Mouse (Mus musculus): ENCODE data around the gene Slc48a1.

The Slc48a1 gene

DNA sequence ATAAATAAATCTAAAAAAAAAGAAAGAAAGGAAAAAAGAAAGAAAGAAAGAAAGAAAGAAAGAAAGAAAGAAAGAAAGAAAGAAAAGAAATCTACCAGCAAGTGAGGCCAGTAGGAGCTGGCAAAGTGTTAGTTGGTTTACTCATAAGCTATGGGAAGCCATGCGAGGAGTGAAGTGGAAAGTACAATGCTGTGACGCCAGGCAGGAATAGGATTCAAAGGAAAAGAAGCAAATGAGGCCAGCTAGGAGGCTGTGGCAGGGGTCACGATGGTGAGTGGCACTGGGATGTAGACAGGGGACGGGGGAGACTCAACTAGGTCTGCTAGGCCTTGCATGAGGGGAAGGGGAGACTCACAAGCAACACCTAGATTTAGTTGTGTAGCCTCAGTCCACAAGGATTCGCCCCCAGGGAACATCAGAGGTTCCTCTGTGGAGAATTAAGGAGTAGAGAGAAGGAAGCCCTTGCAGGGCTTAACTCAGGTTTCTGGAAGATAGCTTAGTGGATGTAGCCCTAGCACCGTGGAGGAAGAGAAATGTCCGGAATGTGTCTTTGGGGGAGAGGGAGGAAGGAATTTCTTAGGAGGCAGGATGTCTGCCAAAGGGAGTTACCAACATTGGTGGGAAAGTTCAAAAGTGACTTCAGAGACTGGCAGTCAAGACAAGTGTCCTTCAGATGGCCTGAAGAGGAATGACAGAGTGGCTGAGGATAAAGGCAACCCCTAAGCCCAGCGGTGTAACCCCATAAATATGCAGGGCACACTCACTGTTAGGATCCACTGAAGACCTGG lies at the start of gene Slc48a1:
TSS of gene Slc48a1 (plus strand) at position 210 of the 788 bp plus-strand sequence.
- no peak for DNase-seq (ENCODE audit: low read depth, low spot score)

- no peak for DNase-seq (ENCODE audit: low read depth, low spot score)
Observed at GRCm38 (mm10) chr15:97728804-97729203, 49.5 kb upstream of the Slc48a1 start.

DNA sequence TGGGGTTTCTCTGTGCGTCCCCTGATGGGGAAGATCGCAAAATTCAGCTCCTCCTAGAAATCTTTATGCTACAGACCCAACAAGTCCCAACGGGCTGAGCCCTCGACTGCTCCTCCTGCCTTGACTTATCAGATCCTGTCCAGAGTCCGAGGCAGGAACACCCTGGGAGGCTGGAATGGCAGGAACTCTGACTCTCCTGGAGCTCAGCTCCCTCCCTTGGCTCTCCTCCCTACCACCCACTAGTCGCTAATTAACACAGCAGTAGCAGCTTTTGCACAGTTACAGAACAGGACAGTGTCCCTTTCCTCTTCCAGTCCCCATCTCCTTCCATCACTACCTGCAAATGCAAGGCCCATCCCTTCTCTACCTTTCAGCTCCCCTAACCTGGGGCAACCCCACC lies 48.0 kb upstream of the Slc48a1 start:
- no peak for DNase-seq (ENCODE audit: low read depth, low spot score)

GRCm38 (mm10) chr15:97731111-97731510 lies 47.2 kb upstream of the Slc48a1 start, which contains the start of gene Endou:
Gene Endou (minus strand): TSS chr15:97731339.
- DNase-seq (ENCODE audit: low read depth, low spot score), result no peak

DNA sequence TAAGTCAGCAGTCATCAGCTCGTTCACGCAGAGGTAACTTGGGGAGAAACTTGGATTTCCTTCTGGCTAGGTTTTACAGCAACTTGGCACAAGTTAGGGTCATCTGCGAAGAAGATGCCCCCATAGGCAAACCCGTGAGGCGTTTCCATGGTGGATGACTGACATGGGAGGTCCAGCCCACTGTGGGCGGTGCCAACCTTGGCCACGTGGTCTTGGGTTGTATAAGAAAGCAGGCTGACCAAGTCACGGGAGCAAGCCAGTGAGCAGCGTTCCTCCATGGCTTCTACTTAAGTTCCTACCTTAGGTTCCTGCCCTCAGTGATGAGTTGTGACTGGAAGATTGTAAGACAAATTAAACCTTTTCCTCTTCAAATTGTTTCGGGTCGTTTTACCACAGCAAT lies 46.3 kb upstream of the Slc48a1 start:
- DNase-seq (ENCODE audit: low read depth, low spot score), result no peak

- no peak for DNase-seq (ENCODE audit: low read depth, low spot score)
Observed at GRCm38 (mm10) chr15:97738923-97739322, 39.4 kb upstream of the Slc48a1 start.

- DNase-seq (ENCODE audit: low read depth, low spot score), result no peak
Observed at GRCm38 (mm10) chr15:97740283-97740732, 38.0 kb upstream of the Slc48a1 start.

- no peak for DNase-seq (ENCODE audit: low read depth, low spot score)
Observed at GRCm38 (mm10) chr15:97741662-97742061, 36.7 kb upstream of the Slc48a1 start.

DNA sequence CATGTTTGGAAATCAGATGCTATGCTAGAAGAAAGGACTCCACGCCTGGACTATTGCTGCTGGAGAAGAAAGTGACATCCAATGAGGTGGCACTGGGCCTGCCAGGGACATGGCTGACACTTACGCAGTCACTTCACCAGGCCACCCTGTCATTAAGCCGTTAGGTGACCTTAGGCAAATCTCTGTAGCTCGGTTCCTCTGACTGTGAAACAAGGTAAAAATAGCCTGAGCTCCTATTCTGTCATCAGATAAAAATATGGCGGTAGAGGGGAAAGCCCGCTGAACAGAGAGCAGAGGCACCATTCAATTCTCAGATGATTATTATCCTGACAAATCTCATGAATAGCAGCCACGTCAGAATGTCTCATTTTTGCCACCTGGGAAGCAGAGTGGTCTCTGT lies 36.2 kb upstream of the Slc48a1 start:
- DNase-seq (ENCODE audit: low read depth, low spot score), result no peak

GRCm38 (mm10) chr15:97742600-97742999 lies 35.7 kb upstream of the Slc48a1 start:
- no peak for DNase-seq (ENCODE audit: low read depth, low spot score)

- no peak for DNase-seq (ENCODE audit: low read depth, low spot score)
Observed at GRCm38 (mm10) chr15:97743210-97743609, 35.1 kb upstream of the Slc48a1 start.

GRCm38 (mm10) chr15:97743961-97744525 lies 34.3 kb upstream of the Slc48a1 start:
- DNase-seq (ENCODE audit: low read depth, low spot score), result no peak

- DNase-seq (ENCODE audit: low read depth, low spot score), result no peak
Observed at GRCm38 (mm10) chr15:97744930-97745329, 33.4 kb upstream of the Slc48a1 start.

- DNase-seq (ENCODE audit: low read depth, low spot score), result no peak
Observed at GRCm38 (mm10) chr15:97745331-97745730, 33.0 kb upstream of the Slc48a1 start.

- DNase-seq (ENCODE audit: low read depth, low spot score), result no peak
Observed at GRCm38 (mm10) chr15:97746278-97746677, 32.0 kb upstream of the Slc48a1 start.

DNA sequence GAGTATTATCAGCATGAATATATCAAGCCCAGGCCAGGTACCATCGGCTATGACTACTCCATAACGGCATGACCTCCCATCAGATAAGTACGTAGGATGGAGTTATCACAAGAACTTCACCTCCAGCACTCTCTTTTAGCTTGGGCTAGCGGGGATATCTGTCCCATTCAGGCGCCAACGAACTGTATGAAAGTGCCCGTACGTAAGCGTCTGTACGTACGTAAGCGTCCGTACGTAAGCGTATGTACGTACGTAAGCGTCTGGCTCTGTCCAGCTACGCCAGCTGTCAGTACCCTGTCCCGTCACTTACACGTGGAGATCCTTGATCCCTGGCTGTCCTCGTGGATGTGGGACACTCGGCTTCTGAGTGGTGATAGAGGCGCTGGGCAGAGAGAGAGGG lies 31.6 kb upstream of the Slc48a1 start:
- no peak for DNase-seq (ENCODE audit: low read depth, low spot score)

GRCm38 (mm10) chr15:97747486-97747885 lies 30.8 kb upstream of the Slc48a1 start:
- DNase-seq (ENCODE audit: low read depth, low spot score), result no peak

- peak; percentile 38 for DNase-seq (ENCODE audit: low read depth, low spot score)
Observed at GRCm38 (mm10) chr15:97748309-97748708, 30.0 kb upstream of the Slc48a1 start.

DNA sequence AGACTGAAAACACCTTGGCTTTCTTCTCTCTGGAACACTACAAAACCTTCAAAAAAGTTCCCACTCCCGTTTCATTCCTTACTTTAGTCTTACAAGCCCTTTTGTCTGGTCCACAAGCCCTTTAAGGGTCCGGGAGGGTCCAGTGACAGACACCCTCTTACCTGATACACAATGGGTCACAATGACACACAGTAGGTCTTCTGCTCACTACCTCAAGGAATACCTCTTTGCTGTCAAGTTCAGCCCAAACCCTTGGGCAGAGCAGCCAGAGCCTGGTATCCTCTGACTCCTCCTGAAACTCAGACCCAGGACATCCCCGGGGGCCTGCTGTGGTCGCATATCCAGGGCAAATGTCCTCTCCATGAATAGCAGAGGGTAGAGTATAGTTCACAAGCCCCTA lies 29.4 kb upstream of the Slc48a1 start:
- DNase-seq (ENCODE audit: low read depth, low spot score), result no peak

GRCm38 (mm10) chr15:97749397-97749796 lies 28.9 kb upstream of the Slc48a1 start:
- no peak for DNase-seq (ENCODE audit: low read depth, low spot score)

- DNase-seq (ENCODE audit: low read depth, low spot score), result no peak
Observed at GRCm38 (mm10) chr15:97749841-97750240, 28.5 kb upstream of the Slc48a1 start.

DNA sequence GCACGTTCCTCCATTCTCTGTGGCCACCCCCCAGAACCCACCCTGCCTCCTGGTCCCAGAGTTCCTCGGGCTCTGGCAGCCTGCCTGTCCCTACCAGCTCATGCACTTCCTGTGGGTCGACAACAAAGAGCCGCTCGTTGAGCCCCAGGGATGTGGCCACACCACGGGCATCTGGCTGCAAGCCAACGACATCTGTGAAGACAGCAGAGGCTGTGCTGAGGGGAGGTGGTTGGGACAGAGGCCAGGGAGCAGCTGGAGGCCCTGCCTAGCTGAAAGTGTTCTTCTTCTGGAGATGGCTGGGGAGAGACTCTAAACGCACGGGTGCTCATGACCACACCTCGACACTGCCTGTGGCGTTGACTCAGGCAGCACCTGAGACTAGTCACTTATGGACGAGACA lies 27.6 kb upstream of the Slc48a1 start:
- peak; percentile 36 for DNase-seq (ENCODE audit: low read depth, low spot score)

- peak; percentile 50 for DNase-seq (ENCODE audit: low read depth, low spot score)
Observed at GRCm38 (mm10) chr15:97751676-97752075, 26.6 kb upstream of the Slc48a1 start.
